Mouse (Mus musculus) liver, embryonic 14.5 days (tissue): ENCODE data around the gene Osbpl6. TPM values are rescaled to one million over a fixed set of nuclear protein-coding genes. Genes with fewer than 3 reads are reported as not detected.

Source experiments
- ATAC-seq: fragments of 200-750 bp; cut with Nextera tagmentation; 2 replicates; pipeline ENCODE4 v1.8.0; 2017; ENCODE audit warnings: moderate number of reproducible peaks, mild to moderate bottlenecking, moderate library complexity; ENCODE audit not compliant: insufficient read depth
- DNase-seq, 3 experiments: peaks; one replicate each; pipeline ENCODE4 v3.0.0-alpha.2; 2012 to 2013; ENCODE audit warnings: low read depth in 3 of 3, low spot score in 3 of 3
- H3K27ac ChIP-seq: fragments of 300-500 bp; sonication (generic); 2 replicates; pipeline ENCODE4 v1.5.1; 2014; ENCODE audit warnings: moderate library complexity, mild to moderate bottlenecking, control low read depth, inconsistent platforms
- H3K27me3 ChIP-seq: fragments of 300-500 bp; sonication (generic); 2 replicates; pipeline ENCODE4 v1.6.1; 2014; ENCODE audit warnings: mild to moderate bottlenecking, low read length, moderate library complexity; ENCODE audit not compliant: control insufficient read depth, insufficient read depth
- H3K36me3 ChIP-seq: fragments of 300-500 bp; sonication (generic); replicated peaks from 2 replicates; pipeline ENCODE4 v1.6.1; 2014; ENCODE audit warnings: low read depth; ENCODE audit not compliant: control insufficient read depth, insufficient read depth
- H3K4me1 ChIP-seq, 2 experiments: fragments of 200-500 bp in 1 of 2; fragments of 300-500 bp in 1 of 2; sonication (generic) in 1 of 2; replicated peaks; 2 replicates each; pipeline ENCODE4 v1.6.1; 2012 to 2014; ENCODE audit warnings: antibody characterized with exemption in 1 of 2, inconsistent platforms in 1 of 2, low read length in 1 of 2; ENCODE audit not compliant: control insufficient read depth in 2 of 2, insufficient read depth in 2 of 2
- H3K4me2 ChIP-seq: fragments of 300-500 bp; sonication (generic); 2 replicates; pipeline ENCODE4 v1.6.1; 2014; ENCODE audit warnings: low read depth, mild to moderate bottlenecking, control low read depth, moderate library complexity
- H3K4me3 ChIP-seq, 2 experiments: fragments of 200-500 bp in 1 of 2; fragments of 300-500 bp in 1 of 2; sonication (generic) in 1 of 2; 2 replicates each; pipeline ENCODE4 v1.5.1; 2012 to 2014; ENCODE audit warnings: low read depth in 2 of 2, low read length in 2 of 2, mild to moderate bottlenecking in 2 of 2, control low read depth in 1 of 2, inconsistent platforms in 1 of 2, moderate library complexity in 1 of 2; ENCODE audit not compliant: insufficient read depth in 1 of 2
- H3K9ac ChIP-seq: fragments of 300-500 bp; sonication (generic); replicated peaks from 2 replicates; pipeline ENCODE4 v1.6.1; 2014; ENCODE audit warnings: mild to moderate bottlenecking, control low read depth, moderate library complexity
- H3K9me3 ChIP-seq: fragments of 300-500 bp; sonication (generic); 2 replicates; pipeline ENCODE4 v1.6.1; 2016; ENCODE audit warnings: low read length, mixed read lengths; ENCODE audit not compliant: control insufficient read depth
- CTCF ChIP-seq: IDR thresholded peaks from 2 replicates; pipeline ENCODE4 v1.5.1; 2016; ENCODE audit warnings: antibody characterized with exemption, low read depth, control low read depth
- EP300 ChIP-seq: IDR thresholded peaks from 2 replicates; pipeline ENCODE4 v1.6.1; 2016; ENCODE audit warnings: antibody characterized with exemption, low read depth
- WGBS: fragments of 180-500 bp; shearing (Covaris S2); extraction: QIAGEN DNeasy Blood & Tissue Kit; methylation state at CpG from one replicate; pipeline ENCODE4 v1.1.7; 2014; ENCODE audit not compliant: insufficient replicate concordance; 5-methylcytosine and 5-hydroxymethylcytosine counted together
- polyA plus RNA-seq, 2 experiments: library from polyadenylated mRNA; depleted of rRNA in 1 of 2; stranded (reverse) in 1 of 2; unstranded in 1 of 2; fragments of >200 nt; fragmentation: Nextera tagmentation in 1 of 2; extraction: Ambion mirVana in 1 of 2; gene quantifications; 2 replicates each; pipeline versions ENCODE4 v1.2.1 to v1.2.3; 2012 to 2014

Osbpl6 gene
- polyA plus RNA-seq, 2 experiments = 0.17 to 0.20 TPM

GRCm38 (mm10) chr2:76418142-76418518 lies 11.8 kb downstream of the Osbpl6 start:
- Histone ChIP-seq H3K4me1 (no peaks in the 10 kb centered on the region), H3K36me3 (no peaks in the 10 kb centered on the region), H3K9me3 (no peaks in the 10 kb centered on the region), H3K27ac (no peak overlapping the region), H3K9ac (no peak overlapping the region), H3K27me3 (no peaks in the 10 kb centered on the region), H3K4me2 (no peak overlapping the region), H3K4me3 (no peak overlapping the region)
- WGBS = 72% methylated on average over 3 of the region's 3 CpGs
- no peak for TF ChIP-seq EP300
- no peak for TF ChIP-seq CTCF
- ATAC-seq (no peak), DNase-seq (no peak)

GRCm38 (mm10) chr2:76421411-76421924 lies 15.2 kb downstream of the Osbpl6 start:
- H3K9me3 ChIP-seq = no peaks in the 10 kb centered on the region
- no peak overlapping the region for H3K4me2 ChIP-seq
- H3K27me3 ChIP-seq = no peaks in the 10 kb centered on the region
- no peak overlapping the region for H3K27ac ChIP-seq
- no peaks in the 10 kb centered on the region for H3K4me1 ChIP-seq
- no peak overlapping the region for H3K4me3 ChIP-seq
- DNase-seq = no peak
- WGBS = 53% methylated on average over 6 of the region's 6 CpGs
- TF ChIP-seq CTCF (no peak), EP300 (no peak)
- no peak for ATAC-seq
- H3K36me3 ChIP-seq = no peaks in the 10 kb centered on the region
- no peak overlapping the region for H3K9ac ChIP-seq

GRCm38 (mm10) chr2:76426816-76427215 lies 20.5 kb downstream of the Osbpl6 start:
- ATAC-seq = no peak
- no peaks in the 10 kb centered on the region for H3K27me3 ChIP-seq
- no peak overlapping the region for H3K27ac ChIP-seq
- DNase-seq = no peak
- no peaks in the 10 kb centered on the region for H3K4me1 ChIP-seq
- no peak overlapping the region for H3K4me2 ChIP-seq
- no peak for TF ChIP-seq CTCF
- TF ChIP-seq EP300 = no peak
- no peaks in the 10 kb centered on the region for H3K36me3 ChIP-seq
- no peak overlapping the region for H3K4me3 ChIP-seq
- WGBS = 37% methylated on average over 3 of the region's 3 CpGs
- no peaks in the 10 kb centered on the region for H3K9me3 ChIP-seq
- no peak overlapping the region for H3K9ac ChIP-seq

- WGBS = 51% methylated on average over 3 of the region's 3 CpGs
- H3K27ac ChIP-seq = no peak overlapping the region
- no peak overlapping the region for H3K4me3 ChIP-seq
- no peak for DNase-seq
- no peak for ATAC-seq
- H3K4me2 ChIP-seq = no peak overlapping the region
- TF ChIP-seq CTCF = no peak
- H3K27me3 ChIP-seq = no peaks in the 10 kb centered on the region
- H3K9ac ChIP-seq = no peak overlapping the region
- H3K36me3 ChIP-seq = no peaks in the 10 kb centered on the region
- H3K4me1 ChIP-seq = no peaks in the 10 kb centered on the region
- H3K9me3 ChIP-seq = no peaks in the 10 kb centered on the region
These were observed 23.0 kb downstream of the Osbpl6 start for GRCm38 (mm10) chr2:76429318-76429717.

DNA sequence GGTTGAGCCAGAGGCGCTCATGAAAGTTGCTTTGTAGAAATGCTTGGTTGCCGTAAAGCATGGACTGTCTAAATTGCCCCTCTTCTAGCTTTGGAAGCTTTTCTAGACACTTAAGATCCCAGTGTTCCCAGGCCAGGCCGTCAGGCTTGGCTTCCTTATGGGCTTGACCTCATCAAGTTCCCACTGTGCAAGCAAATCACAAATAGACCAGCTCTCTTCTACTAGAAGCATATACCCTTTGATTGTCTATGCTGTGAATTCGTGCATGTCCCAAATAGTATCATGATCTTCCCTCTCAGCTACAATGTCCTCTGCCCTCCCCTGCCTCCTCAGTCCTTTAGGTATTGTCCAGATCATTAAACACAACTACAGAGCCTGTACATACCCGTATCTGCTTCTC lies 23.5 kb downstream of the Osbpl6 start:
- DNase-seq (no peak), ATAC-seq (no peak)
- H3K27ac ChIP-seq = no peak overlapping the region
- H3K4me3 ChIP-seq = no peak overlapping the region
- H3K9ac ChIP-seq = no peak overlapping the region
- no peaks in the 10 kb centered on the region for H3K4me1 ChIP-seq
- TF ChIP-seq EP300 (no peak), CTCF (no peak)
- H3K36me3 ChIP-seq = no peaks in the 10 kb centered on the region
- 58% methylated on average over 5 of the region's 5 CpGs for WGBS
- H3K9me3 ChIP-seq = no peaks in the 10 kb centered on the region
- no peaks in the 10 kb centered on the region for H3K27me3 ChIP-seq
- no peak overlapping the region for H3K4me2 ChIP-seq
